Mouse (Mus musculus) myocyte (in vitro differentiated cells): Measurements from ENCODE around the gene Ubash3b. TPM values are rescaled to one million over a fixed set of nuclear protein-coding genes. Genes with fewer than 3 reads are reported as not detected.

Source experiments
- H3K27me3 ChIP-seq: one replicate; pipeline ENCODE4 v1.6.1; 2011; ENCODE audit not compliant: control insufficient read depth, insufficient read depth, insufficient read length
- H3K36me3 ChIP-seq: one replicate; pipeline ENCODE4 v1.6.1; 2011; ENCODE audit not compliant: control insufficient read depth, insufficient read depth
- H3K4me2 ChIP-seq: one replicate; pipeline ENCODE4 v1.6.1; 2011; ENCODE audit warnings: low read depth, control low read depth
- H3K4me3 ChIP-seq: one replicate; pipeline ENCODE4 v1.5.1; 2011; ENCODE audit warnings: mild to moderate bottlenecking, control low read depth, moderate library complexity
- H3K79me2 ChIP-seq: one replicate; pipeline ENCODE4 v1.6.1; 2011; ENCODE audit not compliant: control insufficient read depth, insufficient read depth
- H3ac ChIP-seq: one replicate; pipeline ENCODE4 v1.6.1; 2011; ENCODE audit not compliant: control insufficient read depth, insufficient read length
- CEBPB ChIP-seq: IDR thresholded peaks from 2 replicates; pipeline ENCODE4 v1.6.1; 2011; ENCODE audit warnings: mild to moderate bottlenecking, moderate library complexity; ENCODE audit not compliant: poor library complexity, insufficient read depth, severe bottlenecking
- E2F4 ChIP-seq: IDR thresholded peaks from one replicate; pipeline ENCODE4 v1.6.1; 2011; ENCODE audit warnings: mild to moderate bottlenecking, control low read depth, moderate library complexity; ENCODE audit not compliant: insufficient read depth
- MAX ChIP-seq: IDR thresholded peaks from one replicate; pipeline ENCODE4 v1.6.1; 2011; ENCODE audit warnings: low read depth, mild to moderate bottlenecking, control low read depth
- MYOD1 ChIP-seq, 3 experiments: IDR thresholded peaks; one replicate each; pipeline ENCODE4 v1.6.1; 2011; ENCODE audit warnings: control low read depth in 2 of 3, low read depth in 2 of 3, mild to moderate bottlenecking in 2 of 3, moderate library complexity in 1 of 3; ENCODE audit not compliant: insufficient read length in 2 of 3, control insufficient read depth in 1 of 3
- MYOG ChIP-seq, 3 experiments: IDR thresholded peaks; one replicate each; pipeline ENCODE4 v1.6.1; 2011; ENCODE audit warnings: control low read depth in 2 of 3, low read depth in 2 of 3, mild to moderate bottlenecking in 2 of 3; ENCODE audit not compliant: insufficient read length in 2 of 3, control insufficient read depth in 1 of 3, insufficient read depth in 1 of 3
- POLR2A ChIP-seq: IDR thresholded peaks from one replicate; pipeline ENCODE4 v1.6.1; 2011; ENCODE audit warnings: low read depth, mild to moderate bottlenecking, control low read depth, moderate library complexity; ENCODE audit not compliant: insufficient read length
- POLR2AphosphoS2 ChIP-seq: IDR thresholded peaks from one replicate; pipeline ENCODE4 v1.6.1; 2011; ENCODE audit warnings: low read depth, control low read depth; ENCODE audit not compliant: insufficient read length
- REST ChIP-seq: IDR thresholded peaks from one replicate; pipeline ENCODE4 v1.6.1; 2011; ENCODE audit warnings: mild to moderate bottlenecking, control low read depth, moderate library complexity; ENCODE audit not compliant: insufficient read depth, insufficient read length
- SRF ChIP-seq: IDR thresholded peaks from one replicate; pipeline ENCODE4 v1.6.1; 2011; ENCODE audit warnings: low read depth; ENCODE audit not compliant: control insufficient read depth, insufficient read length
- TCF12 ChIP-seq: IDR thresholded peaks from one replicate; pipeline ENCODE4 v1.6.1; 2011; ENCODE audit warnings: mild to moderate bottlenecking, control low read depth; ENCODE audit not compliant: poor library complexity, insufficient read depth, severe bottlenecking
- TCF3 ChIP-seq: IDR thresholded peaks from one replicate; pipeline ENCODE4 v1.6.1; 2011; ENCODE audit warnings: low read depth, control low read depth; ENCODE audit not compliant: insufficient read length
- USF1 ChIP-seq: IDR thresholded peaks from one replicate; pipeline ENCODE4 v1.6.1; 2011; ENCODE audit warnings: low read depth, mild to moderate bottlenecking, control low read depth, moderate library complexity
- polyA plus RNA-seq: library from polyadenylated mRNA; unstranded; fragments of >200 nt; fragmentation: generic; extraction: Trizol; gene quantifications from one replicate; pipeline ENCODE4 v1.2.1, GENCODE M21; 2012; ENCODE audit warnings: missing spikeins

The Ubash3b gene
- polyA plus RNA-seq, 1 experiment: 5.9 TPM

- Histone ChIP-seq H3K4me3 (no peak overlapping the region), H3K79me2 (no peaks in the 10 kb centered on the region), H3K4me2 (no peak overlapping the region), H3K36me3 (no peaks in the 10 kb centered on the region), H3K27me3 (no peaks in the 10 kb centered on the region), H3ac (no peak overlapping the region)
- TF ChIP-seq SRF: no peak
- no peak for TF ChIP-seq USF1
Measured at GRCm38 (mm10) chr9:41091187-41091586, 70.3 kb downstream of the Ubash3b start.

- Histone ChIP-seq H3K4me2 (no peak overlapping the region), H3ac (no peak overlapping the region), H3K79me2 (no peaks in the 10 kb centered on the region), H3K36me3 (no peaks in the 10 kb centered on the region), H3K4me3 (no peak overlapping the region), H3K27me3 (no peaks in the 10 kb centered on the region)
- TF ChIP-seq SRF (no peak), CEBPB (no peak), TCF12 (no peak), POLR2AphosphoS2 (no peak), USF1 (no peak), E2F4 (no peak), TCF3 (no peak), MYOD1 (IDR thresholded peaks at IDR 0.05; ENCODE audit: control insufficient read depth in 1 of 3, insufficient read length in 2 of 3, low read depth in 2 of 3) (no peak), POLR2A (no peak), MYOG (IDR thresholded peaks at IDR 0.05; ENCODE audit: control insufficient read depth in 1 of 3, insufficient read depth in 1 of 3, insufficient read length in 2 of 3, low read depth in 2 of 3) (no peak), MAX (no peak), REST (no peak)
Measured at GRCm38 (mm10) chr9:41087831-41088383, 73.6 kb downstream of the Ubash3b start.

GRCm38 (mm10) chr9:41084191-41084901 is 77.2 kb downstream of the Ubash3b start:
- no peaks in the 10 kb centered on the region for H3K79me2 ChIP-seq
- peak overlapping the region; percentile 77 for H3K4me2 ChIP-seq

GRCm38 (mm10) chr9:41083386-41084055 is 78.0 kb downstream of the Ubash3b start:
- TF ChIP-seq E2F4 (no peak), TCF12 (no peak), MAX (no peak), CEBPB (no peak), TCF3 (no peak), POLR2AphosphoS2 (no peak), MYOG (IDR thresholded peaks at IDR 0.05; ENCODE audit: control insufficient read depth in 1 of 3, insufficient read depth in 1 of 3, insufficient read length in 2 of 3, low read depth in 2 of 3) (no peak), MYOD1 (IDR thresholded peaks at IDR 0.05; ENCODE audit: control insufficient read depth in 1 of 3, insufficient read length in 2 of 3, low read depth in 2 of 3) (no peak), SRF (no peak)
- no peaks in the 10 kb centered on the region for H3K27me3 ChIP-seq
- no peaks in the 10 kb centered on the region for H3K36me3 ChIP-seq
- peak overlapping the region; percentile 77 for H3K4me2 ChIP-seq
- no peak overlapping the region for H3K4me3 ChIP-seq
- H3ac ChIP-seq: no peak overlapping the region
- no peaks in the 10 kb centered on the region for H3K79me2 ChIP-seq

More at GRCm38 (mm10) chr9:41084191-41084901, 77.2 kb downstream of the Ubash3b start:
- TF ChIP-seq USF1 (no peak), MAX (no peak), MYOD1 (IDR thresholded peaks at IDR 0.05; ENCODE audit: control insufficient read depth in 1 of 3, insufficient read length in 2 of 3, low read depth in 2 of 3) (peak in 2 of 3 experiments; percentile 74 to 82), TCF12 (peak; percentile 54), MYOG (IDR thresholded peaks at IDR 0.05; ENCODE audit: control insufficient read depth in 1 of 3, insufficient read depth in 1 of 3, insufficient read length in 2 of 3, low read depth in 2 of 3) (peak in 2 of 3 experiments; percentile 64 to 82)
- H3K27me3 ChIP-seq: no peaks in the 10 kb centered on the region
- no peak overlapping the region for H3K4me3 ChIP-seq
- H3K36me3 ChIP-seq: no peaks in the 10 kb centered on the region
- H3ac ChIP-seq: no peak overlapping the region

- Histone ChIP-seq H3K79me2 (no peaks in the 10 kb centered on the region), H3ac (no peak overlapping the region), H3K27me3 (no peaks in the 10 kb centered on the region), H3K4me2 (no peak overlapping the region), H3K36me3 (no peaks in the 10 kb centered on the region), H3K4me3 (no peak overlapping the region)
- no peak for TF ChIP-seq E2F4
- no peak for TF ChIP-seq POLR2A
- no peak for TF ChIP-seq SRF
- TF ChIP-seq TCF12: no peak
- no peak for TF ChIP-seq REST
Measured at GRCm38 (mm10) chr9:41082891-41083290, 78.6 kb downstream of the Ubash3b start.
